Mouse (Mus musculus) fat pad, adult 2 months (tissue): ENCODE data around the gene Nckipsd.

Experiments used
- DNase-seq: peaks from one replicate; pipeline ENCODE4 v3.0.0-alpha.2; 2011; ENCODE audit warnings: low read depth, low spot score; ENCODE audit errors: extremely low read depth

Nckipsd gene

DNA sequence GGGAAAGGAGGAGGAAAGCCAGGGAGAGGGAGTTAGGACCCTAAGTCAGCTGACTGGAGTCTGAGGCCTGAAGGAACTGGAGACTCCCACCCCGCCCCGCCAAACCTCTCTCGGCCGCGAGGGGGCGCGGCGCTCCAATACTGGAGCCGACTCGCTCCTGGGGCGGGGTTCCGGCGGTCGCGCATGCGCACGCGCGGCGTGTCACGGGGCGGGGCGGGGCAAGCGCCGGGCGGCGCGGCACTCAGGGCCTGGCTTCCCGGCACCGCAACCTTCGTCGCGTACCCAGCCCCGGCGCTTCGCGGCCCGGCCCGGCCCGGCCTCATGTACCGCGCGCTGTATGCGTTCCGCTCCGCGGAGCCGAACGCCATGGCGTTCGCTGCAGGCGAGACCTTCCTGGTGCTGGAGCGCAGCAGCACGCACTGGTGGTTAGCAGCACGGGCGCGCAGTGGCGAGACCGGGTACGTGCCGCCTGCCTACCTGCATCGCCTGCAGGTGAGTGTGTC is at the start of gene Nckipsd:
Gene Nckipsd, plus strand, starts transcription at position 206 of the 503 bp plus-strand sequence.
- DNase-seq = no peak

GRCm38 (mm10) chr9:108759121-108759520 is 49.0 kb upstream of the Nckipsd start:
- DNase-seq = no peak

DNA sequence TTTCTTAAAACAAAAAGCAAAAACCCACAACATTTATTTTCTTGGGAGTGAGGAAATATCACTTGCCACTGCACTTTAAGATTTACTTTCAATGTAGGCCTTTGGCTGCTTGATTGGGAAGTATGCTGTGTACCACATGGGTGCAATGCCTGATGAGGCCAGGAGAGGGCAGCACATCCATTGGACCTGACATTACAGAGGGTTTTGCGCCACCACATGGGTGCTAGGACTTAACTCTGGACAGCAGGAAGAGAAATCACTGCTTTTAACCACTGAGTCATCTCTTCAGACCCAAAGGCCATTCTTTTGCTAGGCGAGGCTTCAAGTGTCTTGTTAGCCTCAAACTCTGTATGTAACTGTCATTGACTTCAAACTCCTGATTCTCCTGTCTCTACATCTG is 48.4 kb upstream of the Nckipsd start:
- no peak for DNase-seq

DNA sequence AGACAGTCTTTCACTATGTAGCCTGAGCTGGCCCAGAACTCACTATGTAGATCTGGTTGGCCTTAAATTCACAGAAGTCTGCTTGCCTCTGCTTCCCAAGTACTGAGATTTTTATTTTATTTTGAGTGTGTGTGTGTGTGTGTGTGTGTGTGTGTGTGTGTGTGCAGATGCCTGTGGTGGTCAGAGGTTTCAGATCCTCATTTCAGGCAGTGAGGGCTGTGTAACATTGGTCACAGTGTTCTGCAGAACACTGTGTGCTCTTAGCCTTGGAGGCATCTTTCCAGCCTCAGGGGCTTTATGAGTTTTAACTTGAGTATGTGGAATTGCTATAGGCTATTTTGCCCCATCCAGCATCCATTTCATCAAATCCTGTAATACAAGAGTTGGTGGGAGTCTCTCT is 46.6 kb upstream of the Nckipsd start:
- DNase-seq = no peak

GRCm38 (mm10) chr9:108764971-108765370 is 43.2 kb upstream of the Nckipsd start:
- no peak for DNase-seq

GRCm38 (mm10) chr9:108776614-108777013 is 31.6 kb upstream of the Nckipsd start:
- no peak for DNase-seq

GRCm38 (mm10) chr9:108777276-108777675 is 30.9 kb upstream of the Nckipsd start:
- no peak for DNase-seq

- no peak for DNase-seq
Measured at GRCm38 (mm10) chr9:108780959-108781358, 27.2 kb upstream of the Nckipsd start.

- no peak for DNase-seq
Measured at GRCm38 (mm10) chr9:108781891-108782290, 26.3 kb upstream of the Nckipsd start.

- DNase-seq = no peak
Measured at GRCm38 (mm10) chr9:108782836-108783547, 25.2 kb upstream of the Nckipsd start.

- DNase-seq = no peak
Measured at GRCm38 (mm10) chr9:108783548-108784463, 24.4 kb upstream of the Nckipsd start, which contains the start of gene Ip6k2. Gene Ip6k2, plus strand, starts transcription at chr9:108783796.

DNA sequence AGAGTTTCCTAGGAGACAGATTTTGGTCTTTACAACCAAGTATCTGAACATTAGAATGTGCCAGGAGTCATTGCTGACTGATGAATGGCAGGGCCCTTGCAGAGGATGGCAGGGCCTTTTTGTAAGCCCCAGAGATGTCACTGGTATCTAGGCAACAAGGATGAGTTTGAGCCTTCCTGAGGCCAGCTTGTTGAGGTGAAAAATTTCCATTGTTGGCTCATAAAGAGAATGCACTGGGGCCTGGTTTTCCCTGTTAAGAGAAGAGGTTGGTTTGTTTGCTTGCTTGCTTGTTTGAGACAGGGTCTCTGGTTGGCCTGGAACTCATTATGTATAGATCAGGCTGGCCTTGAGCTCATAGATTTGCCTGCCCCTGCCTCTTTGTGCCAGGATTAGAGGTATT is 22.8 kb upstream of the Nckipsd start:
- DNase-seq = no peak

GRCm38 (mm10) chr9:108786494-108786893 is 21.7 kb upstream of the Nckipsd start:
- DNase-seq = no peak

DNA sequence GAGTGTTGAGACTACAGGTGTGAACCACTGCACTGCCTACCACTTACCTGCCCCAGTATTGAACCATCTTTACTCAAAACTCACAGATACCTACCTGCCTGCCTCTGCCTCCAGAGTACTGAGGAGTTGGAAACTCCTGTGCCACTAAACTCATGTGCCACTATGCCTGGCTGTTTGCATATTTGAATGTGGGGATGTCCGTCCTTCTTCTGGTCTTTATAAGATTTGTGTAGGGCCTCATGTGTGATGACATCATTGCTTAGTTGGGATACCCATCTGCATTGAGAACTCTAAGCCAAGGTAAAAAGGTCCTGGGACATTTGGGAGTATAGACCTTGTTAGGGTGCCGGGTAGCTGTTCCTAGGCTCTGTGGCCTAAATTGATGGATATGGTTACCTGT is 21.1 kb upstream of the Nckipsd start:
- DNase-seq = no peak

DNA sequence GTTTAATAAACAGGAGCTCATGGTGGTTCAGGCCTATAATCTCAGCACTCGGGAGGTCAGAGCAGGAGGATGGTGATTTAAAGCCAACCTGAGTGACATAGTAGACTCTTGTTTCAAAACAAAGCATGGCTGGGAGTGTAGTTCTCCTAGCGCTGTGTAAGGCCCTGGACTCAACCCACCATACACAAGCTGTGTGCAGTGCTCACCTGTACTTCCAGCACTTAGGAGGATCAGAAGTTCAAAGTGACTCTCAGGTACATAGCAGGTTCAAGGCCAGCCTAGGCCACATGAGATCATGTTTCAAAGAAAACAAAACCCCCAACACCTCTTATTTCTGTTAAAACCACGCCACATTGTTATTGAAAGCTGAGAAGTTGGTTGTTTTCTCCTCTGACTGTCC is 19.5 kb upstream of the Nckipsd start:
- DNase-seq = no peak

DNA sequence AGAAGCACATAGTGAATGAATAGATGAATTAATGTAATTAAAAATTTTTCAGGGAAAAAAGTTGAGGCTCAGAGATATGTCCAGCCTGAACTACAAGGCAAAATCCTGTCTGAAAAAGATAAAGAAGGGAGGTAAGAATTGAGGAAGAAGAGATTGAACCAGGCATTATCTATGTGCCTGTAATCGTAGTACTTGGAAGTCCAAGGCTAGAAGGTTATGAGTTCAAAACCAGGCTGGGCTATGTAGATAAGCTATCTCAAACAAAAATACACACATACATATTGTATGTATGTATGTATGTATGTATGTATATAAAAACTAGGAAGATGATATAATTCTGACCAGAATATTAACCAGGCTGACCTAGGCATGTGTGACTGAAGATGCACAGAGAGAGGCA is 15.9 kb upstream of the Nckipsd start:
- DNase-seq = no peak

GRCm38 (mm10) chr9:108792730-108793129 is 15.4 kb upstream of the Nckipsd start:
- no peak for DNase-seq

DNA sequence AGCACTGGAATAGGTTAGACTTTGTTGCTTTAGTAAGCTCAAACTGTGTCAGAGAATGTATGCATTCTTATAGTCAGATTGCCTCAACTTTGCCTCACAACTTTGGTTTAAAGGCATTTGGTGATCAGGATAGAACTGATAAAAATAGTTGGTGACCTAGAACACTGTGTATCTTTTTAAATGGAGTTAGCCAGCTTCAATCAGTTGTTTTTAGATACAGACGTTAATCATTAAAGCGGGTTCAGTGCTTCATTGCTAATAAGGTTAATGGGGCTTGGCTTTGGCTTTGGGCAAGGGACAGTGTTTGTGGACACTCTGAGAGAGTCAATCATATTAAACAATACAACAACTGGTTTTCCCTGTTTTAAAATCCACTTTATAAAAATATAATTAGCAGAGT is 12.9 kb upstream of the Nckipsd start:
- DNase-seq = no peak

GRCm38 (mm10) chr9:108795762-108796161 is 12.4 kb upstream of the Nckipsd start:
- no peak for DNase-seq

DNA sequence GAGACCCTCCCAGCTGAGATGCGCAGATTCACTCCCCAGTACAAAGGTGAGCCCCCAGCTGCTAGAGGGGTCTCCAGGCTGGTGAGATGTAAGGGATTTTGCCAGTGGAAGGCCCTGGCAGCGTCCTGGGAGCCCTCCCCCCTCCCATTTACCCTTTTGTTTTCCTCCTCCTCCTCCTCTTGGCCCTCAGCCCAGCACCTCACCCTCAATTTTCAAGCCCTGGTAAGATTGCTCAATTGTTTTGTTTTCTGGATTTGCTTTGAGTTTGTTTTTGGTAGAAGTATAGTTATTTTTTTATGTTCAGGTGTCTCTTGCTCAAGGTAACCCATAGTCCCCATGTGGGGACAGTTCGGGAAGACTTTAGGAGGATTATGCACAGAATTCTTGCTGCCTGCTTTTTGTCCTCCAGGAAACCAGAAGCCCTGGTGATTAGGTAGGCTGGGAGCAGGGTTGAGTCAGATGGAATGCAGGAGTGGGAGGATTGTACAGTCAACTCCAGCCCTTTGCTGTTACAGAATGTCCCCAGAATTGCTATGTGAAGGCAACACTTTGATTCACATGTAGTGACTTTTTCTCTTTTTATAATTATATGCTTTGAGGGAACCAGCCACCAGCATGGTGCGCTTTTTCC is 11.7 kb upstream of the Nckipsd start:
- no peak for DNase-seq

DNA sequence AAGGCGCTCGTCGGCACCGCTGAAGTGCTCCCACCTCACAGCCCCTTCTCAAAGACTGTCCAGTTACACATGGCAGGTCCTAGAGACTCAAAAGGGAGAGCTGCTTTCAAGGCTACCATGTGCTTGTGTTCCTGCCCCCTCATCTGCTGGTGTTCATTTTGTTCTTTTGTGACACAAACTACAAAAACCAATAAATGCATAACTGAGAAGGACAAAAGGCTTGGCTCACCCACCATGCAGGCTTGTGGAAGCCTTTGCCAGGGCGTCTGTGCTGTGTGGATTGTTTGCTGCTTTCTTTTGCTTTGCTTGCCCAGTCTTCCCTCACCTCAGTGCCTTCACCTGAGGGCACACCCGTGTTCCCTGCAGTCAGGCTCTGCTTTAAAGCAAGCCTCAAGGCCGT is 10.7 kb upstream of the Nckipsd start:
- DNase-seq = no peak
